Mouse (Mus musculus): ENCODE measurements around the gene Ttll9. TPM values are rescaled to one million over a fixed set of nuclear protein-coding genes. Genes with fewer than 3 reads are reported as not detected.

Ttll9 gene
- polyA plus RNA-seq, 1 experiment from 2014 or later, result 0.39 TPM

- 59% methylated on average over 4 of the region's 4 CpGs for WGBS
- Histone ChIP-seq H3K4me3 (ENCODE audit: low read depth, low read length) (no peak overlapping the region), H3K9me3 (ENCODE audit: control insufficient read depth, low read depth, low read length) (no peaks in the 10 kb centered on the region), H3K4me1 (ENCODE audit: control insufficient read depth, insufficient read depth, low read length) (no peaks in the 10 kb centered on the region), H3K4me2 (replicated peaks; ENCODE audit: low read depth, low read length) (no peak overlapping the region), H3K36me3 (ENCODE audit: control insufficient read depth, insufficient read depth, low read length) (no peaks in the 10 kb centered on the region), H3K27ac (ENCODE audit: low read length) (no peak overlapping the region), H3K27me3 (ENCODE audit: control insufficient read depth, insufficient read depth, low read length) (no peaks in the 10 kb centered on the region), H3K9ac (replicated peaks; ENCODE audit: low read depth, low read length) (no peak overlapping the region)
- no peak for ATAC-seq (ENCODE audit: insufficient number of reproducible peaks, insufficient read depth, low FRiP score, low read depth)
These were observed 3.3 kb downstream of the Ttll9 start for GRCm38 (mm10) chr2:152965555-152965954.

- Histone ChIP-seq H3K9ac (replicated peaks; ENCODE audit: low read depth, low read length) (no peak overlapping the region), H3K27ac (ENCODE audit: low read length) (no peak overlapping the region), H3K9me3 (ENCODE audit: control insufficient read depth, low read depth, low read length) (no peaks in the 10 kb centered on the region), H3K4me3 (ENCODE audit: low read depth, low read length) (no peak overlapping the region), H3K4me2 (replicated peaks; ENCODE audit: low read depth, low read length) (no peak overlapping the region), H3K36me3 (ENCODE audit: control insufficient read depth, insufficient read depth, low read length) (no peaks in the 10 kb centered on the region), H3K27me3 (ENCODE audit: control insufficient read depth, insufficient read depth, low read length) (no peaks in the 10 kb centered on the region), H3K4me1 (ENCODE audit: control insufficient read depth, insufficient read depth, low read length) (no peaks in the 10 kb centered on the region)
- WGBS, result 63% methylated on average over 3 of the region's 3 CpGs
- no peak for ATAC-seq (ENCODE audit: insufficient number of reproducible peaks, insufficient read depth, low FRiP score, low read depth)
These were observed 14.7 kb downstream of the Ttll9 start for GRCm38 (mm10) chr2:152976991-152977390.

GRCm38 (mm10) chr2:152985582-152985981, 23.3 kb downstream of the Ttll9 start:
- Histone ChIP-seq H3K4me3 (ENCODE audit: low read depth, low read length) (no peak overlapping the region), H3K36me3 (ENCODE audit: control insufficient read depth, insufficient read depth, low read length) (no peaks in the 10 kb centered on the region), H3K9ac (replicated peaks; ENCODE audit: low read depth, low read length) (no peak overlapping the region), H3K4me1 (ENCODE audit: control insufficient read depth, insufficient read depth, low read length) (no peaks in the 10 kb centered on the region), H3K9me3 (ENCODE audit: control insufficient read depth, low read depth, low read length) (no peaks in the 10 kb centered on the region), H3K4me2 (replicated peaks; ENCODE audit: low read depth, low read length) (no peak overlapping the region), H3K27ac (ENCODE audit: low read length) (no peak overlapping the region), H3K27me3 (ENCODE audit: control insufficient read depth, insufficient read depth, low read length) (no peaks in the 10 kb centered on the region)
- no peak for ATAC-seq (ENCODE audit: insufficient number of reproducible peaks, insufficient read depth, low FRiP score, low read depth)
- 65% methylated on average over 1 of the region's 1 CpGs for WGBS

GRCm38 (mm10) chr2:152991529-152991928, 29.2 kb downstream of the Ttll9 start:
- no peak overlapping the region for H3K9ac ChIP-seq (replicated peaks; ENCODE audit: low read depth, low read length)
- no peak for ATAC-seq (ENCODE audit: insufficient number of reproducible peaks, insufficient read depth, low FRiP score, low read depth)
- H3K4me1 ChIP-seq (ENCODE audit: control insufficient read depth, insufficient read depth, low read length), result no peaks in the 10 kb centered on the region
- H3K36me3 ChIP-seq (ENCODE audit: control insufficient read depth, insufficient read depth, low read length), result no peaks in the 10 kb centered on the region
- no peak overlapping the region for H3K4me3 ChIP-seq (ENCODE audit: low read depth, low read length)
- 81% methylated on average over 9 of the region's 9 CpGs for WGBS
- H3K27me3 ChIP-seq (ENCODE audit: control insufficient read depth, insufficient read depth, low read length), result no peaks in the 10 kb centered on the region
- no peak overlapping the region for H3K27ac ChIP-seq (ENCODE audit: low read length)
- no peaks in the 10 kb centered on the region for H3K9me3 ChIP-seq (ENCODE audit: control insufficient read depth, low read depth, low read length)
- no peak overlapping the region for H3K4me2 ChIP-seq (replicated peaks; ENCODE audit: low read depth, low read length)

- no peaks in the 10 kb centered on the region for H3K4me1 ChIP-seq (ENCODE audit: control insufficient read depth, insufficient read depth, low read length)
- H3K27me3 ChIP-seq (ENCODE audit: control insufficient read depth, insufficient read depth, low read length), result no peaks in the 10 kb centered on the region
- no peak for ATAC-seq (ENCODE audit: insufficient number of reproducible peaks, insufficient read depth, low FRiP score, low read depth)
- H3K27ac ChIP-seq (ENCODE audit: low read length), result no peak overlapping the region
- no peak overlapping the region for H3K9ac ChIP-seq (replicated peaks; ENCODE audit: low read depth, low read length)
- H3K36me3 ChIP-seq (ENCODE audit: control insufficient read depth, insufficient read depth, low read length), result no peaks in the 10 kb centered on the region
- WGBS, result 58% methylated on average over 4 of the region's 4 CpGs
- H3K9me3 ChIP-seq (ENCODE audit: control insufficient read depth, low read depth, low read length), result no peaks in the 10 kb centered on the region
- no peak overlapping the region for H3K4me2 ChIP-seq (replicated peaks; ENCODE audit: low read depth, low read length)
- no peak overlapping the region for H3K4me3 ChIP-seq (ENCODE audit: low read depth, low read length)
These were observed 34.8 kb downstream of the Ttll9 start for GRCm38 (mm10) chr2:152997046-152997445.

- ATAC-seq (ENCODE audit: insufficient number of reproducible peaks, insufficient read depth, low FRiP score, low read depth), result no peak
- H3K4me1 ChIP-seq (ENCODE audit: control insufficient read depth, insufficient read depth, low read length), result no peaks in the 10 kb centered on the region
- 76% methylated on average over 15 of the region's 15 CpGs for WGBS
- H3K4me3 ChIP-seq (ENCODE audit: low read depth, low read length), result no peak overlapping the region
- H3K9me3 ChIP-seq (ENCODE audit: control insufficient read depth, low read depth, low read length), result no peaks in the 10 kb centered on the region
- H3K27ac ChIP-seq (ENCODE audit: low read length), result no peak overlapping the region
- no peaks in the 10 kb centered on the region for H3K27me3 ChIP-seq (ENCODE audit: control insufficient read depth, insufficient read depth, low read length)
- H3K36me3 ChIP-seq (ENCODE audit: control insufficient read depth, insufficient read depth, low read length), result no peaks in the 10 kb centered on the region
- no peak overlapping the region for H3K9ac ChIP-seq (replicated peaks; ENCODE audit: low read depth, low read length)
- no peak overlapping the region for H3K4me2 ChIP-seq (replicated peaks; ENCODE audit: low read depth, low read length)
These were observed 40.4 kb downstream of the Ttll9 start for GRCm38 (mm10) chr2:153002492-153003248.

- no peaks in the 10 kb centered on the region for H3K27me3 ChIP-seq (ENCODE audit: control insufficient read depth, insufficient read depth, low read length)
- H3K4me3 ChIP-seq (ENCODE audit: low read depth, low read length), result no peak overlapping the region
- WGBS, result 65% methylated on average over 13 of the region's 13 CpGs
- H3K4me1 ChIP-seq (ENCODE audit: control insufficient read depth, insufficient read depth, low read length), result no peaks in the 10 kb centered on the region
- no peak overlapping the region for H3K9ac ChIP-seq (replicated peaks; ENCODE audit: low read depth, low read length)
- H3K36me3 ChIP-seq (ENCODE audit: control insufficient read depth, insufficient read depth, low read length), result peaks cover 6% of the 10 kb centered on the region
- no peaks in the 10 kb centered on the region for H3K9me3 ChIP-seq (ENCODE audit: control insufficient read depth, low read depth, low read length)
- no peak overlapping the region for H3K27ac ChIP-seq (ENCODE audit: low read length)
- no peak overlapping the region for H3K4me2 ChIP-seq (replicated peaks; ENCODE audit: low read depth, low read length)
- ATAC-seq (ENCODE audit: insufficient number of reproducible peaks, insufficient read depth, low FRiP score, low read depth), result no peak
These were observed 41.5 kb downstream of the Ttll9 start for GRCm38 (mm10) chr2:153003681-153004338.

GRCm38 (mm10) chr2:153005981-153006380, 43.7 kb downstream of the Ttll9 start:
- Histone ChIP-seq H3K4me3 (ENCODE audit: low read depth, low read length) (no peak overlapping the region), H3K36me3 (ENCODE audit: control insufficient read depth, insufficient read depth, low read length) (peaks cover 21% of the 10 kb centered on the region), H3K27ac (ENCODE audit: low read length) (no peak overlapping the region), H3K9me3 (ENCODE audit: control insufficient read depth, low read depth, low read length) (no peaks in the 10 kb centered on the region), H3K9ac (replicated peaks; ENCODE audit: low read depth, low read length) (no peak overlapping the region), H3K27me3 (ENCODE audit: control insufficient read depth, insufficient read depth, low read length) (no peaks in the 10 kb centered on the region), H3K4me2 (replicated peaks; ENCODE audit: low read depth, low read length) (no peak overlapping the region), H3K4me1 (ENCODE audit: control insufficient read depth, insufficient read depth, low read length) (no peaks in the 10 kb centered on the region)
- no peak for ATAC-seq (ENCODE audit: insufficient number of reproducible peaks, insufficient read depth, low FRiP score, low read depth)
- 90% methylated on average over 3 of the region's 3 CpGs for WGBS

Data from stomach, embryonic 14.5 days (tissue).